Mouse (Mus musculus): ENCODE measurements around the gene Xpa. TPM values are rescaled to one million over a fixed set of nuclear protein-coding genes. Genes with fewer than 3 reads are reported as not detected.

Xpa gene
- polyA plus RNA-seq, 1 experiment from 2014 or later: 37.4 TPM

- DNase-seq (ENCODE audit: low spot score): peak; percentile 57
These were observed 44.1 kb downstream of the Xpa start for GRCm38 (mm10) chr4:46151903-46152544.

GRCm38 (mm10) chr4:46146881-46147280, 49.2 kb downstream of the Xpa start:
- no peak for DNase-seq (ENCODE audit: low spot score)

GRCm38 (mm10) chr4:46144323-46144722, 51.8 kb downstream of the Xpa start:
- DNase-seq (ENCODE audit: low spot score): peak; percentile 26

- DNase-seq (ENCODE audit: low spot score): peak; percentile 95
These were observed 57.6 kb downstream of the Xpa start, which contains the start of the genes Ncbp1 and Tstd2 for GRCm38 (mm10) chr4:46138287-46139222. Gene Ncbp1, plus strand, starts transcription at chr4:46138613. Gene Tstd2, minus strand, starts transcription at chr4:46138694.

GRCm38 (mm10) chr4:46137629-46138286, 58.4 kb downstream of the Xpa start:
- peak; percentile 7 for DNase-seq (ENCODE audit: low spot score)

- DNase-seq (ENCODE audit: low spot score): no peak
These were observed 64.3 kb downstream of the Xpa start for GRCm38 (mm10) chr4:46131791-46132190.

- peak; percentile 60 for DNase-seq (ENCODE audit: low spot score)
These were observed 65.9 kb downstream of the Xpa start for GRCm38 (mm10) chr4:46130221-46130620.

- DNase-seq (ENCODE audit: low spot score): no peak
These were observed 66.7 kb downstream of the Xpa start for GRCm38 (mm10) chr4:46129311-46130004.

- peak; percentile 72 for DNase-seq (ENCODE audit: low spot score)
These were observed 69.6 kb downstream of the Xpa start for GRCm38 (mm10) chr4:46126541-46126940.

- no peak for DNase-seq (ENCODE audit: low spot score)
These were observed 72.8 kb downstream of the Xpa start for GRCm38 (mm10) chr4:46123358-46123757.

- no peak for DNase-seq (ENCODE audit: low spot score)
These were observed 75.3 kb downstream of the Xpa start for GRCm38 (mm10) chr4:46120767-46121166.

- no peak for DNase-seq (ENCODE audit: low spot score)
These were observed 76.5 kb downstream of the Xpa start for GRCm38 (mm10) chr4:46119514-46120094.

- no peak for DNase-seq (ENCODE audit: low spot score)
These were observed 78.6 kb downstream of the Xpa start for GRCm38 (mm10) chr4:46117536-46117935.

GRCm38 (mm10) chr4:46116544-46117175, 79.5 kb downstream of the Xpa start:
- no peak for DNase-seq (ENCODE audit: low spot score)

- DNase-seq (ENCODE audit: low spot score): no peak
These were observed 80.8 kb downstream of the Xpa start for GRCm38 (mm10) chr4:46115308-46115707.

GRCm38 (mm10) chr4:46111361-46111760, 84.8 kb downstream of the Xpa start:
- DNase-seq (ENCODE audit: low spot score): no peak

- no peak for DNase-seq (ENCODE audit: low spot score)
These were observed 86.0 kb downstream of the Xpa start for GRCm38 (mm10) chr4:46110084-46110483.

All from thymus, postnatal 0 days (tissue).